Mouse (Mus musculus) CD4-positive, CD25-positive, alpha-beta regulatory T cell, adult 4 months (primary cell): ENCODE results near the gene Esp18. TPM values are rescaled to one million over a fixed set of nuclear protein-coding genes. Genes with fewer than 3 reads are reported as not detected.

Experiments
- ATAC-seq: one replicate; pipeline ENCODE4 v1.8.0; 2017
- polyA plus RNA-seq, 2 experiments: library from polyadenylated mRNA; unstranded; fragments of 100-300 nt; shearing (Covaris generic); gene quantifications; one replicate each; pipeline ENCODE4 v1.2.1; 2017

Esp18 gene
- not detected for polyA plus RNA-seq

GRCm38 (mm10) chr17:39406059-39406458 is at the start of gene Esp18:
Gene Esp18, plus strand, starts transcription at chr17:39406359.
- no peak for ATAC-seq

- no peak for ATAC-seq
These were observed 42.8 kb upstream of the Esp18 start for GRCm38 (mm10) chr17:39363316-39363715.

Other genes with a start within 250 kb of the Esp18 start
- gene Esp16, start 129.8 kb downstream of the Esp18 start, polyA plus RNA-seq, result not detected
- not detected for gene Esp15, start 234.6 kb downstream of the Esp18 start, polyA plus RNA-seq